Mouse (Mus musculus): ENCODE measurements around the gene Limch1. TPM values are rescaled to one million over a fixed set of nuclear protein-coding genes. Genes with fewer than 3 reads are reported as not detected.

The Limch1 gene
- total RNA-seq, 1 experiment from 2014 or later = 0.12 TPM

DNA sequence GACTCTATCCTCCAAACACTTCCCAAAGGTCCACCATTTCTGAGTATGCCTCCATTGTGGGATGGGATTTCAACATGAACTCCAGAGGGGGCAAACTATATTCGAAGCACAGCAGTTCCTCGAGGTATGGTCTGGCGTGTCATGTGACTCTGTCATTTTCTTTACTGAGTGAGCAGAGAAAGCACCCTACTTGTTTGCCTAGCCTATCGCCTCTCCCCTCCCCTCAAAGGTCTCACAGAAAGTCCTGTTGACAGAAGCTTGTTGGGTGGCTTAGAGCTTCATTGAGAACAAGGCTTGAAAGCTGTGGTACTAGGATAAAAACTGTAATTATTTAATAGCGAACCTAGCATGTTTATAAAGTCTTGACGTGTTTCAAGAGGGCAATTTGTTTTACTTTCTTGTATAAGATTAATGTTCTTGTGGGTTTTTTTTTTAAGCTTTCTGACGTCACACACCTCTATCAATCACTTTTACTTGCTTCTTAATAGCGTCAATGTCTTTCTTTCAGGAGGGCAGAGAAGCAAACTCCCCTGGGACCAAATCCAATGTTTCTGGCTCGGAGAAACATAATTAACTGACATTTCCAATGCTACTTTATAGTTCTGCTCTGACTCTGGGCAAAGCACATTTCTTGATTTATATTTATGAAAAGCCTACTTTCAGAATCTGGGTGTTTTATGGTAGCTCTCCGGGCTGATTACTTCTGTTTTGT, 32.5 kb downstream of the Limch1 start:
- ATAC-seq (ENCODE audit: extremely low read depth, insufficient number of reproducible peaks, low FRiP score, poor library complexity, severe bottlenecking) = no peak

DNA sequence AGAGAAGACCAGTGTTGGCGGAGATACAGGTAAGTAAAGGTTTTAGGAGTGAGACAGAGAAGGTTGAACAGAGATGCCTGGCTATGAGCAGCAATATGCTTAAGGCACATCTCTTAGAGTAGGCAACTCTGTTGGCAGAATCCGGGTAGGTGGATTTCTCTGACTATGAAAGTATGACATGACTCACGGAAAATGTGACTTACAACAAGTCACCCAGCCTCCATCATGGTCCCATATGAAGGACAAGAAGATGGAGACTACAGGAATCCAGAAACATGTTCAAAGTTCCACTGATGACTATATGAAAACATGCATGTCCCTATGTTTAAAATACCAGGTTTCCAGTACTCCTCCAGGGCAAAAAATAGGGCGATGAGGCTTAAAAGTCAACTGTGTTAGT, 34.7 kb downstream of the Limch1 start:
- no peak for ATAC-seq (ENCODE audit: extremely low read depth, insufficient number of reproducible peaks, low FRiP score, poor library complexity, severe bottlenecking)

DNA sequence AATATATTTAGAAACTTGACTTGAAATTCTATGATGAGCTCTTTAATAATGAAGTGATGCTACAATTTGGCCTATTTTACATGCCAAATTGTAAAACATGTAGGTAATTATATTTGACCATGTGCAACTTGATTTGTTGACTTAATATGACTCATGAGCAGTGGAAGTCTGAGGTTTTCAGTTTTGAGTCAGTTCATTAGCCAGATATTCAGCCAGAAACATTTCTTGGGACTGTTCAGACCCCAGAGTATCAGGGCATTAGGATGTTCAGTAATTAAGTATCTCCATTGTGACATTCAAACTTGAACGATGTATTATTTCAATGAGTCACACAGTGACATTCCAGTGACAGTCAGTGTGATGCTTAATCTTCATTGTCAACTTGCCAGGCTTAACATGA, 35.9 kb downstream of the Limch1 start:
- no peak for ATAC-seq (ENCODE audit: extremely low read depth, insufficient number of reproducible peaks, low FRiP score, poor library complexity, severe bottlenecking)

DNA sequence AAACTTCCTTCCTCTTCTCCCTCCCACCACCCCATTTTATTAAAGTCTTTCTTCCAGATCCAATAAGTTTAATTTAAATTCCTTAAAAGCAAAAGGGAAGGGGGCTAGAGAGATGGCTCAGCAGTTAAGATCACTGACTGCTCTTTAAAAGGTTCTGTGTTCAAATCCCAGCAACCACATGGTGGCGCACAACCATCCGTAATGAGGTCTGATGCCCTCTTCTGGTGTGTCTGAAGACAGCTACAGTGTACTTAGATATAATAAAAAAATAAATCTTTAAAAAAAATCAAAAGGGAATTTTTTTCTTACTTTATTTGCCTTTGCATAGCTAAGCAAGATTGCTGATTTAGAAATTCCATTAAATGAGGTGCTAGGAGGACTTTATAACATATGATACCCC, 37.2 kb downstream of the Limch1 start:
- ATAC-seq (ENCODE audit: extremely low read depth, insufficient number of reproducible peaks, low FRiP score, poor library complexity, severe bottlenecking) = no peak

DNA sequence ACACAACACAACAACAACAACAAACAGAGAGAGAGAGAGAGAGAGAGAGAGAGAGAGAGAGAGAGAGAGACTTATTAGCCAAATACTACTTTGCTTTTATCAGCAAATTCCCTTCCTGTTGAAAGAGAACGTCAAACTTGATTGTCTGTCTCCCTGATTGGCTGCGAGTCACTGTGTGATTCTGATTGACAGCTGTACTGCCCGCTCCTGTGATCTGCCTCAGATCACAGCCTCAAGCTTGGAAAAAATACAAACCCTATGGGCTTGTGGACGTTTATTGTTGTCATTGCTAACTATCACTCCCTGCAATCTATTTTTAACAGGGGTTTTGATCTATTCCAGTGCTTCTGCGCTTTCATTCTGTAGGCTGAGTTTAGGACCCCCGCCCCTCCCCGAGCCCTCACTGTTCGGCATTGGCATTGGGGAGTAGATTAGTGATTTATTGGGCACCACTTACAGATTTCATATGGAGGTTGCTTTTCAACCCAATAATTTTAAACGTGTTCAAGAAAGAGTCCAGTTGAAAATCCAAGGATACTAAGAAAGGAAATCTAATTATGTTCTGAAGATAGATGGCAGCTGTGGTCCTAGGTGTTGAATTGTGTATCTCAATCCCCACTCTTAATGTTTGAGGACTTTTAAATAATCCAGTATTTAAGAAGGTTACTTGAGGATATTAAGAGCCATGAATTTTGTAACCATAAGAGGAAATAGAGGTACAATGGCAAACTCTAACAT, 39.2 kb downstream of the Limch1 start:
- ATAC-seq (ENCODE audit: extremely low read depth, insufficient number of reproducible peaks, low FRiP score, poor library complexity, severe bottlenecking) = no peak

DNA sequence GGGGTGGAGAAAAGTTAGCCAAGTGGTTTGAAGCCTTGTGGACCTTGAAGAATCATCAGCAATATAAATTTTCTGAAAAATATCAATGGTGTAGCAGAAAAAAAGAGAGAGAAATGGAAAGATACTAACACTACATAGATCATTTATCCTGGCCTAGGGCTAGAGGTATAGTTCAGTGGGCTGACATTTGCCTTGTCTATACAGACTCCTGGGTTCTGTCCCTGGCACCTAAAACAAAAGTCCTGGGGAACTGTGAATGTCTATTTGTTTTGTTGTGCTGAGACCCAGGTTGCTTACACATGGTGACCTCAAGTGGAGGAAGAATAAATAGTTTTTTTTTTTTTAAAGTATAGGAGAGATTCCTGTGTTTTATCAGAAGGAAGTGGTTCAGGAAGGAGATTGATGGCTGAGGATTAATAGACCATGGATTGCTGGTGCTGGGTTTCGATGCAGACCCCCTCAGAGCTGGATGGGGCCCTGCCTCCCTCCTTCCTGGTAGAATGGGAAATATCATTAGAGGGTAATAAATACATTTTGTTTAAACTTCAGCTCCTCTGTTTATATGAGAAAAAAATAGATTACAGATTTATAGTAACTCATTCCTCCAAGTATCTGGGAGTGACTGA, 40.5 kb downstream of the Limch1 start:
- ATAC-seq (ENCODE audit: extremely low read depth, insufficient number of reproducible peaks, low FRiP score, poor library complexity, severe bottlenecking) = no peak

DNA sequence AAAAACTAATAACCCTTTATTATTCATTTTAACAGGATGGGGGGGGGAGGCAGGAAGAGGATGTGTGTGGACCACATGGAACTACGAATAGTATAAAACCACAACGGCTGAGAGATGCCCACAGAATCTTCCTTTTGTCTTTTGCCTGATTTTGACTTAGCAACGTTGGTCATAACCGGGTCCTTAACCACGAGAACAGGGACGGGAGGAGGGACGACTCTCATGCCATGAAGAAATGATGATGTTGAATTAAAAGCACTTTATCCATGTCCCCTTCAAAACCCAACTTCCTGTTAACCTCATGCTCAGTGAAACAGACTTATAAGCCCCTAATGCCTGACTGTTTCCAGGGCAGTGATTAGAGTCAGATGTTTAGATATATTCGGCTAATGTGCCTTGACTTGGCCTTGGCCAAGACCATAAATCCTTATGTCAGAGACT, 41.0 kb downstream of the Limch1 start:
- ATAC-seq (ENCODE audit: extremely low read depth, insufficient number of reproducible peaks, low FRiP score, poor library complexity, severe bottlenecking) = no peak

DNA sequence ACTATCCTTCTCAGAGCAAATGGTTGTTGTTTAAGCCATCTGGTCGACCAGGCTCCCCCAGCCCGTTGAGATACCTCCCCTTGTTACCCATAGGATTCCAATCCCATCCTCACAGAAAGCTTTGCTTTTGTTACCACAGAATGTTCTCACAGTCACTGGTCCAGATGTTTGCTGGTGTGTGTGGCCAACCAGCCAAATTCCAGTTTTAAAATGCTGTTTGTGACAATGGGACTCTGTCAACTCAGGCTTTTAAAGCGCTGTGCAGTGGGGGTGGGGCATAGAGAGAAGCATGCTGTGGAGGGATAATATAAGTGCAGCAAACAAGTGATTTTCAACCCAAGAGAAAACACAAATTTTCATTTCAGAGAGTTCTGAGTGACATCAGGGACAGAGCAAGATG, 43.4 kb downstream of the Limch1 start:
- no peak for ATAC-seq (ENCODE audit: extremely low read depth, insufficient number of reproducible peaks, low FRiP score, poor library complexity, severe bottlenecking)

DNA sequence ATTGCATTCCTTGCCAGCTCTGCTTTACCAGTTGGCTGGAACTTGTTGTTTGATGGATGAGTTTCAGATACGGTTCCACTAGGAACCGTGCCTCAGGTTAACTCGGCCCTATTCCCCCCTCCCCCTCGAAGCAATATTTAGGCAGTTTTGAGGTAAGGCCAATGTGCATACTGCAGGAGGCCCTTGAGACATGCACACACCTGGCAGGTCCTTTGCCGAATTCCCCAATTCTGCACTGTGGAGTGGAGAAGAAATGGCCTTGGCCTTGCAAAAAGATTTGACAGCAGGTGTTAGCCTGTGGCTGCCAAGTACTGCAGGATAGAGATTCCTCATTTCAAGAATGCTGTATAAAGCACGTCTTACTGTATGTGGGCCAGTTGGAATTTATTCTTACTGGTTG, 45.5 kb downstream of the Limch1 start:
- ATAC-seq (ENCODE audit: extremely low read depth, insufficient number of reproducible peaks, low FRiP score, poor library complexity, severe bottlenecking) = no peak

DNA sequence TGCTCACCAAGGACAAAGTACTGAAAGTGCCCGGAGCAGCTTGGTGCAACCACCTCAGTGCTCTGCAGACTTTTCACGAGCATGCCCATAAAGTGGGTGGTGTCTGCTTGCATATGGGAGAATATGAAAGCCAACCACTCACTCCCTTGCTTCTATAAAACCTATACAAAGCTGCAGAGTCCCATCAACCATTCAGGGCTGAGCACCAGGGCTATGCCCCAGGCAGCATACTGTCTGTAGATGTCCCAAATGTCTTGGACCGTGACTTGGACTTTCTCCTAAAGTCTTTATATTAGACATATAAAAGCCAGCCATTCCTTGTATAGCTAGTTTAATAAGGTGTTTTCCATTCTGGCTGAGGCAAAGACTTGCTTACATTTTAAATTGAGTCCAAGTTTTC, 47.6 kb downstream of the Limch1 start:
- no peak for ATAC-seq (ENCODE audit: extremely low read depth, insufficient number of reproducible peaks, low FRiP score, poor library complexity, severe bottlenecking)

DNA sequence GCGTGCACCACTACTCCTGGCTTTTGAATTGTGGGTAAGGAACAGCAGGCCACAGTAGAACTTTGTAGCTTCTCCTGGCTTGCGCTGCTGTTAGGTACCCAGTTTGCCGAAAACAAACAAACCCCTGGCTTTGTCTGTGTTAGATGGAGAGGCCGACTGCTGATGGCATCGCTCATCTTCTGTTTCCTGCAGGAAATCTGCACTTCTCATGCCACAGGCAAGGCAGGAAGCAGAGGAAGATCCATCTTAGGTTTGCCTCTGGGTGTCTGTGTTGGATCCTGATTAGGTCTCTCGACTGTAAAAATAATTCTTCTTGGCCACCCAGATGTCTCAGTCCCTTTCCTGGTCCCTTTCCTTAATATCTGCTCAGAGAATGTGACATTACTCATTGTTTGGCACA, 51.7 kb downstream of the Limch1 start:
- ATAC-seq (ENCODE audit: extremely low read depth, insufficient number of reproducible peaks, low FRiP score, poor library complexity, severe bottlenecking) = no peak

DNA sequence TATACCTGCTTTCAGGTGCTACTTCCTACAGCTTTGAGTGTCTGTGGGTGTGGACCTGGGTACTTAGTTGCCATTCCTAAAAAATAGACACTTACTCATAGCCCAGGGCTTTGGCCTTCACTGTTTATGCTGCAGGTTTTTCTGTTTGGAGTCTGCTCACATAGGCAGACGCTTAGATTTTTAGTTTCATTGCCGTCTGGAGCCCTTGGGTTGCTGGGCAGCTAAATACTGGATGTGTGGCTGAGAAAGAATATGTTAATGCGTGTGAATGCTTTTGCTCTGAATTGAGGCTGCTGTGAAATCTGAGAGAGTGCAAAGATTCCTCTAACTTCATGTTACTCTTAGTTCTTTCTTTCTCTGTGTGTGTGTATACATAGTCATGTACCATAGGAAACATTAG, 52.5 kb downstream of the Limch1 start:
- ATAC-seq (ENCODE audit: extremely low read depth, insufficient number of reproducible peaks, low FRiP score, poor library complexity, severe bottlenecking) = no peak

DNA sequence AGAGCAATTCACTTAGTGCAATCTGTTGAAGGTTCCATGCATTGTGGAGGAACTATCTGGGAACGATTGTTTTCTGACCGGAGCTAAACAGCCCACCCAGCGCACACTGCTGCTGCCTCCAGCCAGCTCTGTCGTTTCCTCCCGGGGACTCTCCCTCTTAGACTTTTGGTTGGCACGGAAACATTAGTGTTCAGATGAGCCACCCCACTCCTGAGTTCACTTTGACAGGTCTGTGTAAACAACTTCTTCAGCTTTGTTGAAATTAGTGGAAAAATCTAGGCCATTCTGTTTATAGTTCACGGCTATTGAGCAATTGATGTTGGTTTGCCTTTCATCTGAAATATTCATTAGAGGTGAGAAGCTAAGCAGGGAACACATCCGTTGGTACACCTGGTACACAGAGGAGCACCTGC, 53.0 kb downstream of the Limch1 start:
- ATAC-seq (ENCODE audit: extremely low read depth, insufficient number of reproducible peaks, low FRiP score, poor library complexity, severe bottlenecking) = no peak

DNA sequence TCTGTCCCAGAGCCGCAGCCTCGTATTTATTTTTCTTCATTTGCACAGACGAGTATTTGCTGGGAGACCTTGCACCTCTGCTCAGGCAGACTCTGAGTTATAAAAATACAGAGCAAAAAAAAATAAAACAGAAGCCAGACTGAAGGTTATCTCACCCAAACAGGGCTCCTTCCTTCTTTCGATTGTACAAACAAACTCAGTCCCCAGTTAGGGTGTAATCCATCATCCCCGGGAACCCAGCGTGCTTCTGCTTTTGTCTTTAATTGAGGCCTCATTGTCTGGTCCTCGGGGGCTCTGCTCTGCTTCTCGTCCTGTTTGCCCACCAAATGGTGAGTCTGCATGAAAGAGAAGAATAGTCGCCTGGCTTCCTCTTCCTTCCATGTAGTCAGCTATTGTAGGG, 54.6 kb downstream of the Limch1 start:
- ATAC-seq (ENCODE audit: extremely low read depth, insufficient number of reproducible peaks, low FRiP score, poor library complexity, severe bottlenecking) = no peak

DNA sequence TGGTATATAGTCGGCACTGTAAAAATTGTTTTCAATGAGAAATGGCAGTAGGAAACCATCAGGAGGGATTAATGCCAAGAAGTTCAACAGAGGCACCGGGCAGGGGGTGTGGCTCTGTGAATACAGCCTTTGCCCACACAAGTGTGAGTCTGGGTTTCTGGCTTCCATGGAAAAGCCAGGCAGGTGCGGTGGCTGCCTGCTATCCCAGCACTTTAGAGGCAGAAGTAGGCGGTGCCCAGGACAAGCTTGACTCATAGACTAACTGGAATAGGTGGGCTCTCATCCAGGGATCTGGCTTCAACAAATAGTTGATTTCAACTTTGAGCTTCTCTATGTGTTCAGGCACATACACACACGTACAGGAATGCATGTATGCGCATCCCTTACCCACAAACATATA, 55.4 kb downstream of the Limch1 start:
- no peak for ATAC-seq (ENCODE audit: extremely low read depth, insufficient number of reproducible peaks, low FRiP score, poor library complexity, severe bottlenecking)

DNA sequence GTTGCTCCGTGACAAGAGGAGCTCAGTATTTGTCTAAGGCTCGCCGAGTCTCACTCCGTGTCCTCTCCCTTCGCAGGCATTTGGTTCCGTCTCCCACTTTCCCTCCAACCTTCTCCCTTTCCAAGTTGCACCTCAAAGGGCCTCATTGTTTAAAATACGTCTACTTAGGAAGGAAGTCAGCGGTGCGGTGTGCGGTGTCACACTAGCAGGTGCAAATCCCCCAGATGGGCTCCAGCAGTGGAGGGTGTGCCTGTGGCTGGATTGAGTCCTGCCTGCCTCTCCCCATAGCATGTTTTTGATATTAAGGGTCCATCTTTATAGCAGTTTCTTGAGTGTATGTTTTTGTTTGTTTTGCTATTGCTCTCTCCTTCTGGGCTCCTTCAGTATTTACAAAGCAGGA, 56.6 kb downstream of the Limch1 start:
- no peak for ATAC-seq (ENCODE audit: extremely low read depth, insufficient number of reproducible peaks, low FRiP score, poor library complexity, severe bottlenecking)

DNA sequence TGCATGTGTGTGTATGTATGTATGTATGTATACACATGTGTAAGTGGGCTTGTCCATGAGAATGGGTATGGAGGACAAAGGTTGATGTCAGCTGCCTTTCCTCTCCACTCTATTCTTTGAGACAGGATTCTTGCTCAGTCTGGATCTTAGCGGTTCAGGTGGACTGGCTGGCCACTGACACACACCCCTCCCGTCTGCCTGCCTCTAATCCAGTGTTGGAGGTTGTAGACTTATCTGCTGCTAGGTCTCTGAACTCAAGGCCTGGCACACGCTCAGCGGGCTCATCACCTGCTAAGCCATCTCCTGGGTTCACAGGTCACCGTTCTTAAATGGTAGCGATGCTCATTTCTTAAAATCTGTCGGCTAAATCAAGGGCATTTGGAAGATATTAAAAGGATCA, 60.7 kb downstream of the Limch1 start:
- no peak for ATAC-seq (ENCODE audit: extremely low read depth, insufficient number of reproducible peaks, low FRiP score, poor library complexity, severe bottlenecking)

DNA sequence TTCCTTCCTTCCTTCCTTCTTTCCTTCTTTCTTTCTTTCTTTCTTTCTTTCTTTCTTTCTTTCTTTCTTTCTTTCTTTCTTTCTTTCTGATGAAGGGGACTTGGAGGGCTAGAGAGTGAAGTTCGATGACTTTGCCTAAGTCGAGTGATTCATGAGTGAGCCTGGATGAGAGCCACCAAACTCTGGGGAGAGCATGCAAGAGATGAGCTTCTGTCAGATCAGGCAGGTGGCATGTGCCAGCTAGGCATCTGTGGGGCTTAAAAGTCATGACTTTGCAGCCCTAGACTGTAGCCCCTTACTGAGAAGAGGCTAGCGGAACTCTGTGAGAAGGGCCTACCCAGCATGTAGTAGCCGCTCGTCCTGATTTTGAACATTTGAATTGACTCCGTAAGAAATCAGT, 62.1 kb downstream of the Limch1 start:
- no peak for ATAC-seq (ENCODE audit: extremely low read depth, insufficient number of reproducible peaks, low FRiP score, poor library complexity, severe bottlenecking)

DNA sequence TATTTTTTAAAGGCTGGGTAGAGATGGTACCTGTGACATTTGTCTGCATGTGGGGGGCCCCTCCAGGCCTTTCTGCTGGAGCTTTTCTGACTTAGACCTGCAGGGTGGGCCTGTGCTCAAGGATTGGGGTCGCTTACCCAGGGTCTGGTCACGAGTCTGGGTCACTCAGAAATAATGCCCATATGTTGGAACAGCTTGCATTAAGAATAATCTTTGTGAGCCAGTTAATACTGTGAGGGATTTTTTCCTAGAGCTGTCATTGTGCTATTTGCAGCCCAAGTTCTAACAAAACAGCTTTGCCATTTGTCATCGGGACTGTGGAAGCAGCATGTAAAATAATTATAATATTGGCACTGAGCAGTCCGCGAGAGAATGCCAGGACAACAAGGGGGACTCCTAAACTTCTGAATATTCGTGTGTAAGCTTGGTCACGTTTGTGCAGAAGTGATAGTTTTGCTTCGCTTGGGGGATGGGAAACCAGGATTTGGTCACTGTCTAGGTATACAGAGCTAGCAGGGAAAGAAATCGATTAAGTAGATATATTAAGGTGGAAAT, 63.5 kb downstream of the Limch1 start:
- ATAC-seq (ENCODE audit: extremely low read depth, insufficient number of reproducible peaks, low FRiP score, poor library complexity, severe bottlenecking) = no peak

DNA sequence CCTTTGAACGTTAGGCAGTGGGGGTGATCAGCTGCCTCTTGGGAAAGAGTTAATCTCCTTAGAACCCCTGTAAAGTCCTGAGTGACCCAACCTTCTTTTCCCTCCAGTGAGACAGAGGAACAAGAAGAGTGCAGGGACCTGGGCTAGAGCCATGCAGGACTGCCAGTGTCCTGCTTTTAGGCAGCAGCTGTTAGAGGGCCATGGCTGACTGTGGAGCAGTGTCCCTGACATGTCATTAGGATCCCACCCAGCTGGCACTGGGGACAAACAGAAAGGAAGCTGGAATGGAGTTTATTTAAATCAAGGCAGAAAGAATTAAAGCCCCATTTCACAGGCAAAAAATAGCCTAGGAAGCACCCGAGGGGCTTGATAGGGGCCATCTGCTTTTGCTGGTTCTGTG, 64.8 kb downstream of the Limch1 start:
- no peak for ATAC-seq (ENCODE audit: extremely low read depth, insufficient number of reproducible peaks, low FRiP score, poor library complexity, severe bottlenecking)

All from neutrophil, adult 5-6 weeks (primary cell).